Mouse (Mus musculus): ENCODE results near the gene Snip1. TPM values are rescaled to one million over a fixed set of nuclear protein-coding genes. Genes with fewer than 3 reads are reported as not detected.
A peak's percentile ranks its signal among the peaks of the same experiment; 100 is the strongest.

Snip1 gene
- 10 to 100 TPM; 21.2 to 22.2 TPM for total RNA-seq (2021)
- long read RNA-seq, experiment 1, transcript Snip1-201 (4 exons, 2,345 nt), result major isoform, 15 of 15 reads
- long read RNA-seq, experiment 1, partial matches to known transcripts, result 0 of 15 reads
- long read RNA-seq, experiment 1, other reads (novel, unspliced or antisense), result 0 of 15 reads
- long read RNA-seq, experiment 2, transcript Snip1-201 (4 exons, 2,345 nt), result major isoform, 15 of 22 reads
- long read RNA-seq, experiment 2, partial matches to known transcripts, result 7 of 22 reads
- long read RNA-seq, experiment 2, other reads (novel, unspliced or antisense), result 0 of 22 reads

- DNase-seq (ENCODE audit: low spot score in 2 of 2), result peak; percentile 84 to 90
These were observed at the start of gene Snip1 for GRCm38 (mm10) chr4:125066490-125067370. Gene Snip1, plus strand, starts transcription at chr4:125066672.

GRCm38 (mm10) chr4:125017431-125017830 lies 49.0 kb upstream of the Snip1 start:
- peak; percentile 37 to 52 for DNase-seq (ENCODE audit: low spot score in 2 of 2)

GRCm38 (mm10) chr4:125020780-125021538 lies 45.5 kb upstream of the Snip1 start:
- DNase-seq (ENCODE audit: low spot score in 2 of 2), result no peak

GRCm38 (mm10) chr4:125029891-125030614 lies 36.4 kb upstream of the Snip1 start:
- DNase-seq (ENCODE audit: low spot score in 2 of 2), result peak; percentile 84 to 89

GRCm38 (mm10) chr4:125034341-125034740 lies 32.1 kb upstream of the Snip1 start:
- DNase-seq (ENCODE audit: low spot score in 2 of 2), result no peak

- no peak for DNase-seq (ENCODE audit: low spot score in 2 of 2)
These were observed 22.0 kb upstream of the Snip1 start for GRCm38 (mm10) chr4:125044454-125044853.

- no peak for DNase-seq (ENCODE audit: low spot score in 2 of 2)
These were observed 11.1 kb upstream of the Snip1 start for GRCm38 (mm10) chr4:125055385-125055784.

GRCm38 (mm10) chr4:125056476-125056875 lies 10.0 kb upstream of the Snip1 start:
- DNase-seq (ENCODE audit: low spot score in 2 of 2), result no peak

- no peak for DNase-seq (ENCODE audit: low spot score in 2 of 2)
These were observed 9.2 kb upstream of the Snip1 start for GRCm38 (mm10) chr4:125057273-125057672.

GRCm38 (mm10) chr4:125058033-125058432 lies 8.4 kb upstream of the Snip1 start:
- DNase-seq (ENCODE audit: low spot score in 2 of 2), result no peak

GRCm38 (mm10) chr4:125059025-125059424 lies 7.4 kb upstream of the Snip1 start:
- peak; percentile 15 to 45 for DNase-seq (ENCODE audit: low spot score in 2 of 2)

- no peak for DNase-seq (ENCODE audit: low spot score in 2 of 2)
These were observed 2.6 kb upstream of the Snip1 start for GRCm38 (mm10) chr4:125063829-125064228.

- DNase-seq (ENCODE audit: low spot score in 2 of 2), result peak; percentile 20
These were observed 760 bp upstream of the Snip1 start, which contains the start of gene Dnali1 for GRCm38 (mm10) chr4:125065517-125066307. Gene Dnali1, minus strand, starts transcription at chr4:125065703.

- no peak for DNase-seq (ENCODE audit: low spot score in 2 of 2)
These were observed 11.2 kb downstream of the Snip1 start for GRCm38 (mm10) chr4:125077700-125078099.

GRCm38 (mm10) chr4:125078698-125079097 lies 12.2 kb downstream of the Snip1 start:
- DNase-seq (ENCODE audit: low spot score in 2 of 2), result no peak

- peak; percentile 79 to 91 for DNase-seq (ENCODE audit: low spot score in 2 of 2)
These were observed 18.2 kb downstream of the Snip1 start, which contains the start of gene Meaf6 for GRCm38 (mm10) chr4:125084403-125085345. Gene Meaf6, plus strand, starts transcription at chr4:125085134.

- DNase-seq (ENCODE audit: low spot score in 2 of 2), result peak in 1 of 2 experiments; percentile 61
These were observed 18.9 kb downstream of the Snip1 start for GRCm38 (mm10) chr4:125085346-125085841.

GRCm38 (mm10) chr4:125093031-125093430 lies 26.6 kb downstream of the Snip1 start:
- DNase-seq (ENCODE audit: low spot score in 2 of 2), result no peak

Data from adrenal gland, postnatal 4 days (tissue).